Mouse (Mus musculus) spleen, adult 2 months (tissue): ENCODE measurements around the gene Mapk12. TPM values are rescaled to one million over a fixed set of nuclear protein-coding genes. Genes with fewer than 3 reads are reported as not detected.
A peak's percentile ranks its signal among the peaks of the same experiment; 100 is the strongest.

Source experiments
- DNase-seq, 2 experiments: peaks; one replicate each; pipeline versions ENCODE4 v3.0.0 to v3.0.0-alpha.2; 2012 to 2021; ENCODE audit warnings: low spot score in 2 of 2, low read depth in 1 of 2
- H3K27ac ChIP-seq: fragments of 200-500 bp; 2 replicates; pipeline ENCODE4 v1.5.1; 2012; ENCODE audit warnings: low read length, inconsistent platforms; ENCODE audit not compliant: insufficient read depth
- H3K27me3 ChIP-seq: fragments of 200-500 bp; 2 replicates; pipeline ENCODE4 v1.6.1; 2012; ENCODE audit warnings: mild to moderate bottlenecking, moderate library complexity, low read length, inconsistent platforms; ENCODE audit not compliant: control insufficient read depth, insufficient read depth
- H3K36me3 ChIP-seq: fragments of 200-500 bp; 2 replicates; pipeline ENCODE4 v1.6.1; 2012; ENCODE audit warnings: mild to moderate bottlenecking, low read length, inconsistent platforms; ENCODE audit not compliant: control insufficient read depth, insufficient read depth
- H3K4me1 ChIP-seq: fragments of 200-500 bp; 2 replicates; pipeline ENCODE4 v1.6.1; 2011; ENCODE audit warnings: inconsistent platforms; ENCODE audit not compliant: control insufficient read depth, insufficient read depth, insufficient read length
- H3K4me3 ChIP-seq: fragments of 200-500 bp; 2 replicates; pipeline ENCODE4 v1.5.1; 2011; ENCODE audit warnings: mild to moderate bottlenecking, inconsistent platforms; ENCODE audit not compliant: insufficient read depth, insufficient read length; ENCODE audit errors: extremely low read depth
- CTCF ChIP-seq: fragments of 200-500 bp; IDR thresholded peaks from 2 replicates; pipeline ENCODE4 v1.5.1; 2011; ENCODE audit warnings: mild to moderate bottlenecking, inconsistent platforms; ENCODE audit not compliant: insufficient read depth, insufficient read length, insufficient replicate concordance; ENCODE audit errors: extremely low read depth
- POLR2A ChIP-seq: fragments of 200-500 bp; IDR thresholded peaks from 2 replicates; pipeline ENCODE4 v1.6.1; 2011; ENCODE audit warnings: low read depth, low read length, inconsistent platforms
- WGBS: fragments of 180-500 bp; shearing (Covaris S2); methylation state at CpG from one replicate; pipeline ENCODE4 v1.1.7; 2018; 5-methylcytosine and 5-hydroxymethylcytosine counted together
- polyA plus RNA-seq: library from polyadenylated mRNA; depleted of rRNA; stranded (reverse); fragments of >200 nt; gene quantifications from 2 replicates; pipeline ENCODE4 v1.2.3, GENCODE M21; 2012; rRNA removed

Mapk12 gene
- 3.7 and 3.9 TPM in 2 replicates for polyA plus RNA-seq

DNA sequence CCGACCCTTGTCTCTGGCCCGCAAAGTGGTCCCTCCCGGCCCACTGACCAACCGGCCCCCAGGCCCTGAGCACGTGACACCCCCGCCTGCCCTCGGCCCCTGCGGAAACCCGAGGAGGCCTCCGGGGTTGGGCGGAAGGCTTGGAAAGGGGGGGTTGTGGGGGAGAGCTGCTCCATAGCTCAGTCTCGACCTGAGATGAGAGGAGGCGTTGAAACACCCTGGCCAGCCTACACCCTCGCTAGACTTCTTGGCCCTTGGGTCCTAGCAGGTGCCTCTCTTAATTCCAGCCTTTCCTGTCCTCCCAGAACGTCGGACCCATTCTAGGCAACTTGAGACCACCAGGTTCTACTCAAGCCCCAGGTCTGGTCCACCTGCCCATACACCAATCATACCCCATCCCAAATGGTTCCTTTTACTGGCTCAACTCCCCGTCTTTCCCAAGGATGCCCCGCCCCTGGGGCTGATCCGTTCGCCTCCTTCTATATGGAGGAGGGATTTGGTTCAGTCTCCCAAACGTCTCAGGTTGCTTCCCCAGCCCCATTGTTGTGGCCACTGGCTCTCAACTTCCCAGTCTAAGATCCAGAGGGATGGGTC lies at the start of gene Mapk12:
Gene Mapk12 (minus strand): TSS at position 45 of the 594 bp plus-strand sequence.
- H3K27ac ChIP-seq, result no peak within 1 kb of the TSS
- H3K4me1 ChIP-seq, result peaks cover 27% of the 10 kb centered on the region
- peaks cover 4% of the 10 kb centered on the region for H3K36me3 ChIP-seq
- TF ChIP-seq POLR2A, result no peak
- no peak for TF ChIP-seq CTCF
- peak within 1 kb of the TSS; percentile 40; the same call in 1 of the 2 replicates for H3K4me3 ChIP-seq
- no peak for DNase-seq
- WGBS, result 4% methylated on average over 21 of the region's 21 CpGs
- H3K27me3 ChIP-seq, result peaks cover 13% of the 10 kb centered on the region

DNA sequence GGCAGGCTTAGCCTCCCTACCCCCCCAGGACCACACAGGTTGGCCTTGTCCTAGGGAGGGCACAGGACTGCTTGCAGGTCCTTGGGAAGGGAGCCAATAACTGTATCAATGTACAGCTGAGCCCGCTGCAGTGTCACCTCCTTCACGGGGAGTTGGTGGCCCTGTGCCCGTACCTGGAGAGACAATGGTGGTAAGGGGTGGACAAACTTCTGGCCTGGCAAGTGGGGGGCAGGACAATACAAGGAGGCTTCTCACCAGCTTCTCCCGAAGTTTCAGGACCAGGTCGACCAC lies 44.4 kb upstream of the Mapk12 start:
- Histone ChIP-seq H3K27ac (no peak overlapping the region), H3K36me3 (no peaks in the 10 kb centered on the region), H3K4me3 (no peak overlapping the region), H3K4me1 (peaks cover 16% of the 10 kb centered on the region), H3K27me3 (0 out of 2 replicates have a peak, but pooled peaks cover 2% of the 10 kb centered on the region)
- 82% methylated on average over 5 of the region's 5 CpGs for WGBS
- no peak for TF ChIP-seq CTCF
- no peak for TF ChIP-seq POLR2A
- no peak for DNase-seq

DNA sequence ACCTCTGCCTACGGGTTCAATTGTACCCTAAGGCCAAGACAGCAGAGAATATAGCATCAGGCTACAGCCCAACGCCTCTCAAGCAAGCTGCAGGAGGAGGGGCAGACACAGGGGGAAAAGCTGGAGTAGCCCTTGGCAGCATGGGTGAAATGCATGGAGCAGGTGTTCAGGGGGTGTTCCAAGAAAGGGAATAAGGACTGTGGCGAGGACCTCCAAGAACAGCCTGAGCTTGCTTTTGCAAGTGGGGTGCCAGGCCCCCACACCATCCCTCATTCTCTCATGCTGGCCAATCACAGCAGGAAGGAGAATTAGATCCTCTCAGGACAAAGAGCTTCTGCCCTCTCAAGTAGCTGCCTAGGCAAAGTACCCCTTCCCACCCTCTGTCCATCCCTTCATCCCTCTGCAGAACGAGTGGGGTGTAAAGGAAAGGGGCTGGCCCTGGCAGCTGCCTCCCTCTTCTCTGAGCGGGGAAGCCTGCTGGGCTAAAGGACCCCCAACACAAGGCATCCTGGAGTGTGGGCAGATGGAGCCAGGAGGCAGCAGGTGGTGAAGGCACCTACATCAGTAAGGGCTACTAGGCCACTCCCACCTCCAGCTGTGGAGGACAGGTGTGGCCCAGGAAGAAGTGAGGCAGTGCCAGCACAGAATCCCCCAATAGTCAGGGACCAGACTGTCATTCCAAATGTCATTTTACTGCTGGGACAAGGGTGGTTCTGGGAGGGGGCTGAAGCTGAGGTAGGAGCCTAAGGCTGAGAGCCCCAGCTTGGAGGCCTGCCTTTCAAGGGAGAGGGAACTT lies 43.8 kb upstream of the Mapk12 start:
- no peak for DNase-seq
- Histone ChIP-seq H3K36me3 (no peaks in the 10 kb centered on the region), H3K27me3 (0 out of 2 replicates have a peak, but pooled peaks cover 2% of the 10 kb centered on the region), H3K27ac (no peak overlapping the region), H3K4me1 (peaks cover 17% of the 10 kb centered on the region), H3K4me3 (no peak overlapping the region)
- 87% methylated on average over 5 of the region's 5 CpGs for whole genome bisulfite sequencing
- TF ChIP-seq POLR2A (no peak), CTCF (no peak)

GRCm38 (mm10) chr15:89182842-89183241 lies 42.3 kb upstream of the Mapk12 start:
- H3K27ac ChIP-seq, result no peak overlapping the region
- 91% methylated on average over 5 of the region's 5 CpGs for WGBS

GRCm38 (mm10) chr15:89182328-89182741 lies 41.8 kb upstream of the Mapk12 start:
- TF ChIP-seq CTCF, result no peak
- TF ChIP-seq POLR2A, result no peak
- no peak for DNase-seq
- no peak overlapping the region for H3K4me3 ChIP-seq
- no peaks in the 10 kb centered on the region for H3K36me3 ChIP-seq
- H3K4me1 ChIP-seq, result peaks cover 29% of the 10 kb centered on the region
- H3K27me3 ChIP-seq, result 0 out of 2 replicates have a peak, but pooled peaks cover 2% of the 10 kb centered on the region
- WGBS, result 44% methylated on average over 6 of the region's 6 CpGs
- no peak overlapping the region for H3K27ac ChIP-seq

More at GRCm38 (mm10) chr15:89182842-89183241, 42.3 kb upstream of the Mapk12 start:
- no peak for TF ChIP-seq CTCF
- TF ChIP-seq POLR2A, result no peak
- no peak for DNase-seq
- H3K4me3 ChIP-seq, result no peak overlapping the region
- 0 out of 2 replicates have a peak, but pooled peaks cover 2% of the 10 kb centered on the region for H3K27me3 ChIP-seq
- no peaks in the 10 kb centered on the region for H3K36me3 ChIP-seq
- peaks cover 25% of the 10 kb centered on the region for H3K4me1 ChIP-seq

GRCm38 (mm10) chr15:89181561-89182270 lies 41.2 kb upstream of the Mapk12 start:
- 0 out of 2 replicates have a peak, but pooled peaks cover 2% of the 10 kb centered on the region for H3K27me3 ChIP-seq
- no peaks in the 10 kb centered on the region for H3K36me3 ChIP-seq
- TF ChIP-seq POLR2A (no peak), CTCF (no peak)
- DNase-seq, result no peak
- WGBS, result 33% methylated on average over 10 of the region's 10 CpGs
- peaks cover 35% of the 10 kb centered on the region for H3K4me1 ChIP-seq
- no peak overlapping the region for H3K27ac ChIP-seq
- H3K4me3 ChIP-seq, result no peak overlapping the region

DNA sequence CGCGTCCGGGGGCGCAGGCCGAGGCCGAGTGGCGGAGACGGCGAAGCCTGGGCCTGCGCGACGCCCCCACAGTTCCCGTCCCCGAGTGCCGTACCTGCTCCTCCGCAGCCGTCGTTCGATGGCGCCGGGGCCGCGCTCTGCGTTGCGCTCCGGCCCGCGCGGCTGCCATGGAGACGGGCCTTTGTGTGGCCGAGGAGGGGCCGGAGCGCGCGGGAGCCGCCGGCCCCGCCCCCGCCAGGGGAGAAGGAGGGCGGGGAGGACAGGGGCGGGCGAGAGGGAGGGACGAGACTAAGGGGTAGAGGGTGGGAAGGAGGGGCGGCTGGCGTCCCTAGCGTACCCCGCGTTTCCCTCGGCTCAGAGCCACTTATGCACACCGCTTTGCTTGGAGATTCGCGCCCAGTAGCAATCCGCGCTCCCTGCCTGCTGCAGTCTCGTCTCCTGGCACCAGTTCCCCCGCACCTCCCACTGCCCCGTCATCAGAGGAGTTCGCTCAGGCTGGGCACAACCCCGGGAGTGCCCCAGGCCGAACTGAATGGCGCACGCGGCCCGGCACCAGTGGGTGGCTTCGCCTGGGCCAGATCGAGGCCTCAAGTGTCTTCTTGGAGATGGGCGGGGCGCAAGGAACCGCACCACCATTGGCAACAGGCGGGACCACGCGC lies 40.2 kb upstream of the Mapk12 start, which contains the start of gene Plxnb2:
Gene Plxnb2 (minus strand): TSS at position 218 of the 659 bp plus-strand sequence.
- H3K27me3 ChIP-seq, result 0 out of 2 replicates have a peak, but pooled peaks cover 2% of the 10 kb centered on the region
- H3K4me1 ChIP-seq, result peaks cover 35% of the 10 kb centered on the region
- peak within 1 kb of the TSS; percentile 68 for H3K27ac ChIP-seq

More for the DNA sequence above, 40.2 kb upstream of the Mapk12 start, which contains the start of gene Plxnb2:
- TF ChIP-seq POLR2A (no peak), CTCF (no peak)
- no peaks in the 10 kb centered on the region for H3K36me3 ChIP-seq
- H3K4me3 ChIP-seq, result peak within 1 kb of the TSS; percentile 64
- 2% methylated on average over 58 of the region's 72 CpGs for WGBS
- DNase-seq, result no peak
